Mouse (Mus musculus) liver, embryonic 14 days (tissue): ENCODE measurements around the gene Resp18. TPM values are rescaled to one million over a fixed set of nuclear protein-coding genes. Genes with fewer than 3 reads are reported as not detected.

Source experiments
- polyA plus RNA-seq: library from polyadenylated mRNA; depleted of rRNA; stranded (reverse); fragments of >200 nt; gene quantifications from 2 replicates; pipeline ENCODE4 v1.2.3, GENCODE M21; 2012; rRNA removed

The Resp18 gene
- polyA plus RNA-seq = not detected in 2 replicates

DNA sequence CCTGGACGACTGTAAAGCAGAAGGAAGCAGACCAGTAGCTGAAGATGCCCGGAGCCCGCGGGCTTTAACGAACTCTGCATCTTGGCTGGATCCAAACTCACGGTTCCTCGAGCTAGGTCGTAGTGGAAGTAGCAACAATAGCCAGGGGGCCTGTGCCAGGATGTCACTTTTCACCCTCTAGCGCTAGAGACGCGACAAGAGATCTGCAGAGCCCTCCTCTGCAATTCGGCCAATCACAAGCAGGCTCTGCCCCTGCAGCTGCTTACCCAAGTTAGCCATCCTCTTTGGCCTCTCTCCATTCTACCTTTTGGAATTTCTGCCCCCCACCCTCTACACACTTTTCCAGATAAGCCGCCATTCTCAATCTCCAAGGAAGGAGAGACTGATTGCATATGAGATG is at the start of gene Resp18:
Gene Resp18 (minus strand): TSS at position 188 of the 400 bp plus-strand sequence.

DNA sequence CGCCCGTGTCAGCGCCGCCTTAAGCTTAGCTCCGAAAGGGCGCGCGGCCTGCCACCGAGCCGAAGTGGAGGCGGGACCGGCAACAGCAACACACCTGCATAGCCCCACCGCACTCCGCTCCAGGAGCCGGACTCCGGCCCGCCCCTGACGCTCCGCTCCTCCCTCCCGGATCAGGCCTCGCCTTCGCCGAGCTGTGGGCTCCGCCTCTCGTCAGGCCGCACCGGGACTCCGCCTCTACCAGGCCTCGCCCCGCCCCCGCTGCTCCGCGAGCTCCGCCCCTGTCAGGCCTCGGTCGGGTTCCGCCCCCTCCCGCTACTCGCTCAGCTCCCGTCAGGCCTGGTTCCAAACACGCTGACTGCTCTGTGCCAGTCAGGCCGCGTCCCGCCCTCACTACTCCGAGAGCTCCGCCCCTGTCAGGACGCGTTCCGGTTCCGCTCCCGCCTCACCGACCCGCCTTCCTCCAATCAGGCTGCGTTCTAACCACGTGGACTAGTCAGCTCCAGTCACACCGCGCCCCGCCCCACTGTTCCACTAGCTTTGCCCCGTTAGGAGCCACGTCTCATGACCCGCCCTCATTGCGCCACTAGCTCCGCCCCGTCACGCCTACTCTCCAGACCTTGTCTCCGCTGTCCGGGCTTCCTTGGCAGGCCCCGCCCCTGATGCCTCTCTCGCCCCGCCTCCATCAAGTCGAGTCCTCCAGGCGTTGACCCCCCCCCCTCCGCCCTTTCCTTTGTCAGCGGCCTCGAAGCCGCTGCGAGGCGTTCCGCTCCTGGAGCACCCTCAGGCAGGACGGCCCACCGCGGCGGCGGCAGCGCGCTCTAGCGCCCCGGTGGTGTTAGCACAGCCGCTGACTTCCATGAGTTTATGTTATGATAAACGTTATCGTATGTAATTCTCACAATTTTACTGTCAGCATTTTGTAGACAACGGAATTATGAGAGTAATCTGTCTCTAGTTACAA is 39.3 kb upstream of the Resp18 start, which contains the start of gene Dnpep:
Gene Dnpep (minus strand): TSS at position 750 of the 961 bp plus-strand sequence.

DNA sequence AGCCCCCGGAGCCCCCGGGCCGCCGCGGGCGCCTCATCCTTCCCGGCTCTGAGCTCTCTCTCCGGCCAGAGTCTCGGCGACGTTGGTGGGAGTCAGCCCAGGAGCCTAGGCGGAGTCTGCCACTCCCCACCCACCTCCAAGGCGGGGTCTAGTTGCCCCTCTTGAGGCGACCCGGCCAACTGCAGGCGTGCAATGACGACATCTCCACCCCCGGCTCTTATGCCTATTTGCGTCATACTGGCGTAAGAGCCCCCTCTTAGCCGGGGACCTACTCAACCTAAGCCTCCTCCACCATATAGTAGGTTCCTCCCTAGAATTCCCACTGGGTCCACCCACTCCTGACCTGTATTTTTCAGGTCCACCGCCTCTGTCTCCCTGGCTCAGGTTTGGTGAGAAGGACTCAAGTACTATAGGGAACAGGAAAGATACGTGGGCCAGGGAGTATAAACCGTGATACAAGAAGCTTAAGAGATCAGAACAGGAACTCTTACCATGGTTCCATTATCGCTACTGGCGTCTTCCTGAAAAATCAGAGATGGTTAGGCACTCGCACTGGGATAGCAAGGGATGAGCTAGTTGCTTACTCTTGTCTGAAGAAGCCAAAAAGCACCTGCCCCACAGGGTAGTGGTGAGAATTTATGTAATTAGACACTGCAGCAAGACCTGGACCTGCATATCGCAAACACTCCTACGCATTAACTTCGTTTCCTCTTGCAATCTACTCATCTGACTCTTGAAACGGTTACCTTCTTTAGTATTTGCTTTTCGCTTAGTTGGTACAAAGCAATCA is 13.9 kb downstream of the Resp18 start, which contains the start of gene Ptprn:
Gene Ptprn (minus strand): TSS at position 412 of the 790 bp plus-strand sequence.

DNA sequence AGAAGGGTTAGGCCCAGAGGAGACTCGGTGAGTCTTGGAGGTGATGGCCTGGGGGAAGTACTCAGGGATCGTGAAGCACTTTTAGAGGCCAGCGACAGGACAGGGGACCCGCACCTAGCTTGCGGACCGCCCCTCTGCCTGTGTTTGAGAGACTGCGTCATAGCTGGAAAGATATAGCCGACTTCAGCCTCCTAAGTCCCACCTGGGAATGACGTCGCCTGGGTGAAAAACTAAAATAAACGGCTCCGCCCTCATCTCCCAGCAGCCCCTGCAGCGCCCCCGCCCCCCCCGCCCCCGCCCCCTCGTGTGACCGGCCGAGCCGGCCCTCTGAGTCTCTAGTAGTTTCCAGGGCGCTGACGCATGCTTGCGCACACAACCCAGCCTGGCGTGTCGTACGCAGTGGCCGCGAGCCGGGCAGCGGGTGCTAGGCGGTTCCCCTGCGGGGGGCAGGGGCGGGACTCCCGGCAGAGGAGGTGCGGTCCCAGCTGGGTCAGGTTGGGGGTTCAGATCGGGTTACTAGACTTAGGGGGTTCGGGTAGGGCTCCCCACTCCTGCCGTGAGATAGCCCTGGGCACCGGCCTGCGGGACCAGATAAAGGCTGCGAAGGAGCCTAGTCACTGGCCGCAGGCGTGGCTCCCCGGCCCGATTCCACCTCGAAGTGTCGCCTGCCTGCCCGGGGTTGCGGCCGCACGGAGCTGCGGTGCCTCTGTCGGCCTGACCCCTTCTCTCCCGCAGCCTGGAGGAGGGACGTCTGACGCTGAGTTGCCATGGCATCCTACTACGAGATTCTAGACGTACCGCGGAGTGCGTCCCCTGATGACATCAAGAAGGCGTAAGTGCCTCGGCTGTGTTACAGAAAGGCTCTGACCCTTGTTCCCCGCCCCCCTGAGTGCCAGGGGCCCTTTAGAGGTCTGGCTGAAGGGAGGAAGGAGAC is 41.8 kb downstream of the Resp18 start, which contains the start of gene Dnajb2:
Gene Dnajb2 (plus strand): TSS at position 290 of the 934 bp plus-strand sequence.

DNA sequence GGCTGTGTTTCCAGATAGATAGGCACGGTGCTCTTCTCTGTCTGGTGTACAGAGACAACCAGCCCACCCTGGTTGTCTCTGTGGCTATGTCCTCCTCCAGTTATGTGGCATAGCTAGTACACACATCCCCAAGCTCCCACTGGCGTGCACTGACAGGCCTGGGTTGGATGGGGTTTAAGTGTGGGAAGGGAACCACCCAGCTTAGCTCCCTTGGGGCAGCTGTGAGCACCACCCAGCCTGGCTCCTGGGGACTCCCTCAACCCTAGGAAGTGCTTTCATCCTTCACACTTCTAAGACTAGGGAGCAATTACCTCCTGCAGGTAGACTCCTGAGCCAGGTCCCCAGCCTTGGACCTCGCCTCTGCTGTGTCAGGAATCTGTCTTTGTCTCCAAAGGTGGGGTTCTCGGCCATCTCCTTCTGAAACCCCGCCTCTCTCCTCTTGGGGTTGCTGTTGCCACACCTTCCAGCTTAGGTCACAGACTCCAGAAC is 46.5 kb downstream of the Resp18 start, which contains the start of gene A630095N17Rik:
Gene A630095N17Rik (minus strand): TSS at position 439 of the 489 bp plus-strand sequence.

Other genes with a start within 250 kb of the Resp18 start
- gene Nhej1, start 153.2 kb downstream of the Resp18 start, polyA plus RNA-seq = 1.7 and 1.8 TPM in 2 replicates
- gene Slc23a3, start 144.5 kb downstream of the Resp18 start, polyA plus RNA-seq = 0.96 and 1.4 TPM in 2 replicates
- 30.8 and 36.1 TPM in 2 replicates for gene Cnppd1, start 135.7 kb downstream of the Resp18 start, polyA plus RNA-seq
- 49.3 and 56.0 TPM in 2 replicates for gene Retreg2, start 135.6 kb downstream of the Resp18 start, polyA plus RNA-seq
- gene Zfand2b, start 109.8 kb downstream of the Resp18 start, polyA plus RNA-seq = 34.6 and 37.6 TPM in 2 replicates
- gene Abcb6, start 98.0 kb downstream of the Resp18 start, polyA plus RNA-seq = 34.5 and 41.1 TPM in 2 replicates
- gene Ankzf1, start 86.3 kb downstream of the Resp18 start, polyA plus RNA-seq = 8.0 and 8.3 TPM in 2 replicates
- 15.8 and 16.8 TPM in 2 replicates for gene Atg9a, start 86.2 kb downstream of the Resp18 start, polyA plus RNA-seq
- gene Glb1l, start 67.6 kb downstream of the Resp18 start, polyA plus RNA-seq = 4.6 and 4.7 TPM in 2 replicates
- 81.9 and 89.8 TPM in 2 replicates for gene Stk16, start 67.6 kb downstream of the Resp18 start, polyA plus RNA-seq
- gene Tuba4a, start 58.5 kb downstream of the Resp18 start, polyA plus RNA-seq = 98.6 and 185 TPM in 2 replicates
- gene A630095N17Rik, start 46.3 kb downstream of the Resp18 start, polyA plus RNA-seq = not detected in 2 replicates
- gene Dnajb2, start 42.0 kb downstream of the Resp18 start, polyA plus RNA-seq = 17.4 and 23.0 TPM in 2 replicates
- gene Ptprn, start 13.9 kb downstream of the Resp18 start, polyA plus RNA-seq = 0.14 and 0.23 TPM in 2 replicates
- gene Dnpep, start 39.6 kb upstream of the Resp18 start, polyA plus RNA-seq = 32.9 and 37.6 TPM in 2 replicates
- gene Des, start 81.9 kb upstream of the Resp18 start, polyA plus RNA-seq = 1.1 and 2.3 TPM in 2 replicates
- 6.7 and 7.5 TPM in 2 replicates for gene Speg, start 96.9 kb upstream of the Resp18 start, polyA plus RNA-seq
- gene Gmppa, start 157.5 kb upstream of the Resp18 start, polyA plus RNA-seq = 31.7 and 35.4 TPM in 2 replicates
- gene Asic4, start 172.0 kb upstream of the Resp18 start, polyA plus RNA-seq = 0.03 and 0.06 TPM in 2 replicates
- 3.7 and 4.0 TPM in 2 replicates for gene Chpf, start 200.9 kb upstream of the Resp18 start, polyA plus RNA-seq
- gene Tmem198, start 201.1 kb upstream of the Resp18 start, polyA plus RNA-seq = 0.09 and 0.12 TPM in 2 replicates
- gene Obsl1, start 228.0 kb upstream of the Resp18 start, polyA plus RNA-seq = 8.2 and 10.1 TPM in 2 replicates
- gene Inha, start 228.7 kb upstream of the Resp18 start, polyA plus RNA-seq = 1.4 and 1.5 TPM in 2 replicates
- gene Stk11ip, start 243.1 kb upstream of the Resp18 start, polyA plus RNA-seq = 5.3 and 6.2 TPM in 2 replicates